In genomic region chr6:100500060-100500459, GRCm38 (mm10) we compare ENCODE assay signal across 16 mouse cellular contexts.
DNase-seq lines count a peak whose midpoint lies in the region; ATAC-seq lines count a peak whose summit lies in the region.
"Had no signal": no experiment of that assay in that cellular context is flagged by ENCODE, and none has a peak within 500 bp of the region (broad histone marks: within the 10 kb centered on the region; RNA-seq: fewer than 3 reads in every experiment).

No protein-coding gene starts in this region.

- no peaks in the 10 kb centered on the region; the same call in 1 of the 2 replicates for H3K27me3 ChIP-seq in kidney, embryonic 14.5 days (ENCODE audit: control insufficient read depth, insufficient read depth, low read length)
- H3K27me3 ChIP-seq in neural tube, embryonic 11.5 days (ENCODE audit: control insufficient read depth, insufficient read depth, low read length) = no peaks in the 10 kb centered on the region
- peaks cover 10% of the 10 kb centered on the region for H3K27me3 ChIP-seq in neural tube, embryonic 15.5 days (replicated peaks)
- H3K27me3 ChIP-seq: embryonic facial prominence, embryonic 13.5 days had no signal

- H3K4me3 ChIP-seq in kidney, embryonic 14.5 days (ENCODE audit: low read length) = no peak overlapping the region
- H3K4me3 ChIP-seq in neural tube, embryonic 11.5 days (ENCODE audit: low read depth, low read length) = no peak overlapping the region
- no peak overlapping the region for H3K4me3 ChIP-seq in neural tube, embryonic 15.5 days (replicated peaks)
- H3K4me3 ChIP-seq: embryonic facial prominence, embryonic 13.5 days; forebrain, embryonic 12.5 days; gastrocnemius, adult 2 months; heart, embryonic 13.5 days had no signal

- ATAC-seq in frontal cortex, adult (ENCODE audit: low TSS enrichment) = 0 out of 2 replicates have a peak, but pooled peaks have one; percentile 55
- peak; percentile 53; the same call in 1 of the 2 replicates for ATAC-seq in kidney, embryonic 14.5 days (ENCODE audit: low FRiP score, low TSS enrichment)
- 0 out of 2 replicates have a peak, but pooled peaks have one; percentile 31 for ATAC-seq in neural tube, embryonic 11.5 days (ENCODE audit: insufficient read depth, low FRiP score, low TSS enrichment)
- ATAC-seq in neural tube, embryonic 15.5 days (ENCODE audit: low FRiP score) = no peak
- ATAC-seq: forebrain, embryonic 16.5 days; hindbrain, postnatal 0 days had no signal

- DNase-seq in frontal cortex, postnatal 14 days (ENCODE audit: low spot score in 2 of 2) = no peak
- no peak for DNase-seq in kidney, postnatal 10 days
- no peak for DNase-seq in neural tube, embryonic 11.5 days (ENCODE audit: low spot score)
- DNase-seq in 3134 (ENCODE audit: extremely low read depth, insufficient read length, low spot score) = peak; percentile 33
- no peak for DNase-seq in adrenal gland, postnatal 36 days
- DNase-seq: cerebellum, adult 11-12 months; cerebellum, adult 9-10 months had no signal

- 31% methylated on average over 8 of the region's 8 CpGs for WGBS in kidney, embryonic 14.5 days
- 54% methylated on average over 8 of the region's 8 CpGs for WGBS in neural tube, embryonic 11.5 days
- WGBS in neural tube, embryonic 15.5 days = 41% methylated on average over 8 of the region's 8 CpGs

- no peak overlapping the region for H3K27ac ChIP-seq in kidney, embryonic 14.5 days (ENCODE audit: low read depth, low read length)
- H3K27ac ChIP-seq in neural tube, embryonic 11.5 days (ENCODE audit: low read depth, low read length) = no peak overlapping the region
- no peak overlapping the region for H3K27ac ChIP-seq in neural tube, embryonic 15.5 days (replicated peaks)
- H3K27ac ChIP-seq: embryonic facial prominence, embryonic 13.5 days; forebrain, embryonic 12.5 days; gastrocnemius, adult 2 months; heart, embryonic 13.5 days; hindbrain, postnatal 0 days had no signal

- no peak overlapping the region for H3K4me2 ChIP-seq in kidney, embryonic 14.5 days (replicated peaks; ENCODE audit: low read depth, low read length)
- H3K4me2 ChIP-seq in neural tube, embryonic 11.5 days (ENCODE audit: low read depth) = no peak overlapping the region
- H3K4me2 ChIP-seq in neural tube, embryonic 15.5 days = no peak overlapping the region
- H3K4me2 ChIP-seq: embryonic facial prominence, embryonic 13.5 days; forebrain, embryonic 12.5 days; heart, embryonic 13.5 days had no signal

- 0 out of 2 replicates have a peak, but pooled peaks cover 4% of the 10 kb centered on the region for H3K4me1 ChIP-seq in kidney, embryonic 14.5 days (ENCODE audit: control insufficient read depth, insufficient read depth, low read length)
- peaks cover 15% of the 10 kb centered on the region for H3K4me1 ChIP-seq in neural tube, embryonic 11.5 days (ENCODE audit: control insufficient read depth, insufficient read depth, low read length)
- H3K4me1 ChIP-seq in neural tube, embryonic 15.5 days = peaks cover 29% of the 10 kb centered on the region

- no peaks in the 10 kb centered on the region for H3K36me3 ChIP-seq in kidney, embryonic 14.5 days (ENCODE audit: control insufficient read depth, insufficient read depth, low read length)
- H3K36me3 ChIP-seq in neural tube, embryonic 11.5 days (ENCODE audit: control insufficient read depth, insufficient read depth, low read length) = no peaks in the 10 kb centered on the region
- H3K36me3 ChIP-seq in neural tube, embryonic 15.5 days = no peaks in the 10 kb centered on the region
- H3K36me3 ChIP-seq: embryonic facial prominence, embryonic 13.5 days; forebrain, embryonic 12.5 days; heart, embryonic 13.5 days had no signal

- H3K9me3 ChIP-seq in kidney, embryonic 14.5 days (ENCODE audit: control insufficient read depth, low read length) = no peaks in the 10 kb centered on the region
- no peaks in the 10 kb centered on the region for H3K9me3 ChIP-seq in neural tube, embryonic 11.5 days (ENCODE audit: control insufficient read depth, low read length)
- no peaks in the 10 kb centered on the region for H3K9me3 ChIP-seq in neural tube, embryonic 15.5 days (replicated peaks)
- H3K9me3 ChIP-seq: embryonic facial prominence, embryonic 13.5 days; forebrain, embryonic 12.5 days; heart, embryonic 13.5 days had no signal

- H3K9ac ChIP-seq in kidney, embryonic 14.5 days (ENCODE audit: low read depth, low read length) = no peak overlapping the region
- no peak overlapping the region for H3K9ac ChIP-seq in neural tube, embryonic 11.5 days (ENCODE audit: low read length)
- no peak overlapping the region for H3K9ac ChIP-seq in neural tube, embryonic 15.5 days (replicated peaks)
- H3K9ac ChIP-seq: embryonic facial prominence, embryonic 13.5 days; forebrain, embryonic 12.5 days; heart, embryonic 13.5 days had no signal
